Mouse (Mus musculus) CH12.LX (cell line): Measurements from ENCODE around the gene Erbin. TPM values are rescaled to one million over a fixed set of nuclear protein-coding genes. Genes with fewer than 3 reads are reported as not detected.

Experiments
- DNase-seq: peaks from one replicate; pipeline ENCODE4 v3.0.0-alpha.2; 2013; ENCODE audit errors: extremely low read depth
- H3K27ac ChIP-seq: 2 replicates; pipeline ENCODE4 v1.5.1; 2012; ENCODE audit warnings: low read depth, mild to moderate bottlenecking, control low read depth, moderate library complexity; ENCODE audit not compliant: insufficient read depth
- H3K27me3 ChIP-seq: replicated peaks from 2 replicates; pipeline ENCODE3; 2012; ENCODE audit warnings: inconsistent platforms
- H3K36me3 ChIP-seq, 2 experiments: replicated peaks in 1 of 2; 2 replicates each; pipeline versions ENCODE3 to v1.6.1; 2012; ENCODE audit warnings: inconsistent platforms in 1 of 2, low read length in 1 of 2, mild to moderate bottlenecking in 1 of 2, mixed read lengths in 1 of 2, moderate library complexity in 1 of 2; ENCODE audit not compliant: control insufficient read depth in 1 of 2, insufficient read depth in 1 of 2
- H3K4me1 ChIP-seq, 2 experiments: 2 replicates each; pipeline ENCODE4 v1.6.1; 2012; ENCODE audit warnings: inconsistent platforms in 1 of 2, moderate library complexity in 1 of 2; ENCODE audit not compliant: insufficient read depth in 2 of 2, control insufficient read depth in 1 of 2
- H3K4me2 ChIP-seq: 2 replicates; pipeline ENCODE4 v1.6.1; 2012; ENCODE audit warnings: low read depth, mild to moderate bottlenecking, control low read depth; ENCODE audit not compliant: poor library complexity, insufficient read depth, severe bottlenecking
- H3K4me3 ChIP-seq, 3 experiments: fragments of 150-350 bp in 1 of 3; sonication (generic) in 1 of 3; replicated peaks in 1 of 3; 2 replicates each; pipeline versions ENCODE3 to v1.5.1; 2011 to 2012; ENCODE audit warnings: low read depth in 2 of 3, low read length in 2 of 3, mild to moderate bottlenecking in 2 of 3, moderate library complexity in 2 of 3, control low read depth in 1 of 3, improper control_type of control experiment in 1 of 3, inconsistent platforms in 1 of 3, mixed read lengths in 1 of 3; ENCODE audit not compliant: poor library complexity in 1 of 3
- H3K79me2 ChIP-seq: replicated peaks from 2 replicates; pipeline ENCODE4 v1.6.1; 2012; ENCODE audit warnings: mild to moderate bottlenecking, moderate library complexity; ENCODE audit not compliant: control insufficient read depth, poor library complexity, insufficient read depth, severe bottlenecking; ENCODE audit errors: extremely low read depth
- H3K9ac ChIP-seq: 2 replicates; pipeline ENCODE4 v1.6.1; 2012; ENCODE audit warnings: low read depth, mild to moderate bottlenecking, control low read depth, moderate library complexity; ENCODE audit not compliant: insufficient read depth
- H3K9me3 ChIP-seq: replicated peaks from 2 replicates; pipeline ENCODE3; 2012; ENCODE audit warnings: low read length, inconsistent platforms, mixed read lengths
- CTCF ChIP-seq, 2 experiments: IDR thresholded peaks in 1 of 2; conservative IDR thresholded peaks in 1 of 2; 2 replicates each; pipeline ENCODE4 v1.5.1; 2011 to 2012; ENCODE audit warnings: low read depth in 2 of 2, low read length in 2 of 2, improper control_type of control experiment in 1 of 2, inconsistent platforms in 1 of 2, mild to moderate bottlenecking in 1 of 2, moderate library complexity in 1 of 2
- EP300 ChIP-seq: IDR thresholded peaks from 2 replicates; pipeline ENCODE4 v1.6.1; 2011; ENCODE audit warnings: low read length, improper control_type of control experiment
- GABPA ChIP-seq: IDR thresholded peaks from 2 replicates; pipeline ENCODE4 v1.6.1; 2012; ENCODE audit warnings: low read depth, low read length, improper control_type of control experiment, inconsistent platforms; ENCODE audit not compliant: insufficient replicate concordance
- HCFC1 ChIP-seq: IDR thresholded peaks from 2 replicates; pipeline ENCODE4 v1.6.1; 2012; ENCODE audit warnings: low read depth, mild to moderate bottlenecking, inconsistent platforms, low read length, improper control_type of control experiment
- IRF4 ChIP-seq: IDR thresholded peaks from 2 replicates; pipeline ENCODE4 v1.6.1; 2014; ENCODE audit warnings: low read depth, mild to moderate bottlenecking, inconsistent platforms, low read length, improper control_type of control experiment
- JUN ChIP-seq: IDR thresholded peaks from 2 replicates; pipeline ENCODE4 v1.6.1; 2011; ENCODE audit warnings: low read depth, mild to moderate bottlenecking, low read length, improper control_type of control experiment, moderate library complexity; ENCODE audit not compliant: insufficient read depth
- KAT2A ChIP-seq: IDR thresholded peaks from 2 replicates; pipeline ENCODE4 v1.6.1; 2012; ENCODE audit warnings: low read length, improper control_type of control experiment, inconsistent platforms; ENCODE audit not compliant: insufficient replicate concordance
- NELFE ChIP-seq: IDR thresholded peaks from 2 replicates; pipeline ENCODE4 v1.6.1; 2011; ENCODE audit warnings: low read depth, low read length, improper control_type of control experiment
- POLR2AphosphoS2 ChIP-seq: IDR thresholded peaks from 2 replicates; pipeline ENCODE4 v1.6.1; 2011; ENCODE audit warnings: low read depth, low read length, improper control_type of control experiment
- RCOR1 ChIP-seq: conservative IDR thresholded peaks from 2 replicates; pipeline ENCODE4 v1.6.1; 2012; ENCODE audit warnings: low read depth, mild to moderate bottlenecking, inconsistent platforms, low read length, improper control_type of control experiment
- SMC3 ChIP-seq: IDR thresholded peaks from 2 replicates; pipeline ENCODE4 v1.6.1; 2011; ENCODE audit warnings: low read depth, low read length, improper control_type of control experiment
- TBP ChIP-seq: conservative IDR thresholded peaks from 2 replicates; pipeline ENCODE4 v1.6.1; 2011; ENCODE audit warnings: low read depth, low read length, improper control_type of control experiment
- TCF12 ChIP-seq: IDR thresholded peaks from 2 replicates; pipeline ENCODE4 v1.6.1; 2014; ENCODE audit warnings: low read depth, mild to moderate bottlenecking, inconsistent platforms, low read length, improper control_type of control experiment
- ZNF384 ChIP-seq: IDR thresholded peaks from 2 replicates; pipeline ENCODE4 v1.6.1; 2012; ENCODE audit warnings: low read depth, low read length, improper control_type of control experiment, inconsistent platforms
- dilution Hi-C: fragments of 300-500 bp; cut with MboI; formaldehyde crosslinking; loops from 2 replicates; pipeline ENCODE4 v1.14.3; 2020; ENCODE audit warnings: low sequenced_read_pairs; ENCODE audit not compliant: extremely low pct_unique_long_range_greater_than_20kb, extremely low pct_ligation_motif_present
- in situ Hi-C: fragments of 300-500 bp; cut with MboI; formaldehyde crosslinking; loops from 3 replicates; pipeline ENCODE4 v1.14.3; 2019; ENCODE audit warnings: low sequenced_read_pairs, low pct_ligation_motif_present, low pct_unique_long_range_greater_than_20kb, mixed read lengths
- polyA plus RNA-seq: library from polyadenylated mRNA; unstranded; fragments of >175 nt; gene quantifications from 2 replicates; pipeline ENCODE4 v1.2.1, GENCODE M21; 2012; ENCODE audit warnings: low read depth; ENCODE audit not compliant: insufficient read length
- total RNA-seq, 2 experiments: library from RNA; depleted of rRNA; stranded (reverse); fragments of 300-350 nt in 1 of 2; fragments of >200 nt in 1 of 2; gene quantifications; 2 replicates each; pipeline ENCODE4 v1.2.3; 2012 to 2014

Gene Erbin
- total and polyA plus RNA-seq, 3 experiments, result 26.2 to 45.8 (median 30.9) TPM

DNA sequence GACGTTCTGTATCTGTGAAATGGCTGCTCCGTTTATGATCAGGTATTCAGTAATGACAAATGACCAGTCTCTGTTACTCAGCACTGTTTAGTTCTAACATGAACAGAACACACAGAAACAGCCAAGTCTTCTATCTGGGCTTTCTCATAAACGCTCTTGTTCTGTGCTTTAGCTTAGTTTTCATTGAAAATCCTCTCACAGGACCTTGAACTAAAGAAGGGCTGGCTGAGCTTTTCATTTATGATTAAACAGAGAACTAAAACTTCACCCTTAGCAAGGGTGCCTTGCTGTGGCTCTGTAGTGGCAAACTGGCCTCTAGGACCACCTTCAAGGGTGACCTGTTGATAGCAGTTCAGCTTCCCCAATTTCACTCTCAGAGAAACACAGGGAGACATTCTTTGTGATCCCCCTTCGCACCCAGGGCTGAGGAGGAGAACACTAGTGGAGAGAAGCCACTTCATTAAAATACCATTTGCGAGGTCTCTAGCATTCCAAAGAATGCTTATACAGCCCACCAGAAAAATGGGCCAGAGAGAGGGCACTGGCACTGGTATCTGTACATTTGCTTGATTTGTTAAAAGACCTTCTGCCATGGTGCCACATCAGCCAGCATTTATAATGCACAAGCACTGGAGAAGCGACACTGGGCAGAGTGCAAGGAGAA, 3.2 kb upstream of the Erbin start:
- dilution Hi-C loops, result no loop called here
- H3K9me3 ChIP-seq, result no peaks in the 10 kb centered on the region
- no peak overlapping the region for H3K9ac ChIP-seq
- no peak overlapping the region for H3K4me2 ChIP-seq
- H3K4me1 ChIP-seq, result peaks cover 8 to 49% of the 10 kb centered on the region in 2 experiments
- H3K79me2 ChIP-seq, result peaks cover 6% of the 10 kb centered on the region
- in situ Hi-C loops, result no loop called here
- H3K27ac ChIP-seq, result no peak overlapping the region
- TF ChIP-seq CTCF (conservative IDR thresholded peaks at IDR 0.05 in 1 of 2, IDR thresholded peaks at IDR 0.05 in 1 of 2; ENCODE audit: low read depth in 2 of 2, low read length in 2 of 2) (no peak), SMC3 (no peak), KAT2A (no peak), NELFE (no peak), JUN (no peak), TCF12 (no peak), ZNF384 (no peak), IRF4 (no peak), HCFC1 (no peak), RCOR1 (no peak), POLR2AphosphoS2 (no peak)
- no peak for DNase-seq
- H3K4me3 ChIP-seq, result no peak overlapping the region
- no peaks in the 10 kb centered on the region for H3K27me3 ChIP-seq
- H3K36me3 ChIP-seq, result no peaks in the 10 kb centered on the region

DNA sequence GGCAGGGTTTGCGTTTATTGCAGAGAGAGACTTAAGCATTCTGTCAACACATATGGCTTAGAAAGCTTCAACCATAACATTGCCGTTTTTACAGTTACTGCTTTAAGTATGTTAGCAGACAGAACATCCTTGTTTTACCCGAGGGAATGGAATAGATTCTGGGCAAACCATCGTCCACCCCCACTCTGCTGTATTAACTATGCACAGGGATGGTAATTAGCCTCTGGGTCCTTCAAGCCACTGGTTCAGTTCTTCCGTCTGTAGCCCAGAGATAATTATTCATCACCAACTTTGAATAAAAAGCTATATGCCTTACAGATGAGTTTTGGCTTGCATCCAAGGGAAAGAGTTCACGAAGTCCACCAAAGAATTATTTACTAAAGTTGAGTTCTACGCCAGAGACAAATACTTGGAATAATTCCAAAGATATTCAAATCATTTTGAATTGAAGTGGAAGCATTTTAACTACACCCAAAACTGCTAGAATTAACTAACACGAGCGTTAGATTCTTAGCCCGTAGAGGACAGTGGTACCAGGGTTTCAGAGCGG, 1.6 kb upstream of the Erbin start:
- Histone ChIP-seq H3K4me2 (peak overlapping the region; percentile 58), H3K79me2 (peaks cover 14% of the 10 kb centered on the region), H3K36me3 (no peaks in the 10 kb centered on the region), H3K27me3 (no peaks in the 10 kb centered on the region), H3K9ac (peak overlapping the region; percentile 91), H3K4me1 (peaks cover 8 to 54% of the 10 kb centered on the region in 2 experiments), H3K4me3 (peak overlapping the region; percentile 31 to 98 (median 79)), H3K9me3 (no peaks in the 10 kb centered on the region), H3K27ac (peak overlapping the region; percentile 98)
- TF ChIP-seq GABPA (no peak), TBP (0 out of 2 replicates have a peak, but pooled peaks have one; percentile 39), SMC3 (no peak), EP300 (no peak)
- peak; percentile 29 for DNase-seq
- dilution Hi-C loops, result no loop called here
- in situ Hi-C loops, result no loop called here
